Mouse (Mus musculus) MEL (cell line): ENCODE data around the gene Derl3. TPM values are rescaled to one million over a fixed set of nuclear protein-coding genes. Genes with fewer than 3 reads are reported as not detected.

Experiments
- DNase-seq: peaks from one replicate; pipeline ENCODE4 v3.0.0; 2011; ENCODE audit warnings: low read depth, low spot score
- H3K27ac ChIP-seq: 2 replicates; pipeline ENCODE4 v1.5.1; 2012; ENCODE audit warnings: low read depth, mild to moderate bottlenecking, control low read depth, low read length, moderate library complexity; ENCODE audit not compliant: control insufficient read depth
- H3K27me3 ChIP-seq, 2 experiments: fragments of 150-350 bp in 1 of 2; sonication (generic) in 1 of 2; 2 replicates each; pipeline ENCODE4 v1.6.1; 2012; ENCODE audit warnings: low read length in 2 of 2, mild to moderate bottlenecking in 2 of 2, improper control_type of control experiment in 1 of 2, moderate library complexity in 1 of 2; ENCODE audit not compliant: insufficient read depth in 2 of 2, control insufficient read depth in 1 of 2
- H3K36me3 ChIP-seq, 2 experiments: 2 replicates each; pipeline ENCODE4 v1.6.1; 2012 to 2014; ENCODE audit warnings: low read length in 2 of 2, improper control_type of control experiment in 1 of 2, inconsistent platforms in 1 of 2, mild to moderate bottlenecking in 1 of 2; ENCODE audit not compliant: insufficient read depth in 2 of 2, control insufficient read depth in 1 of 2
- H3K4me1 ChIP-seq, 2 experiments: fragments of 150-350 bp in 1 of 2; sonication (generic) in 1 of 2; 2 replicates each; pipeline ENCODE4 v1.6.1; 2012; ENCODE audit warnings: low read length in 2 of 2, improper control_type of control experiment in 1 of 2, mild to moderate bottlenecking in 1 of 2; ENCODE audit not compliant: insufficient read depth in 2 of 2, control insufficient read depth in 1 of 2
- H3K4me3 ChIP-seq, 2 experiments: fragments of 150-350 bp in 1 of 2; sonication (generic) in 1 of 2; 2 replicates each; pipeline ENCODE4 v1.5.1; 2012; ENCODE audit warnings: low read depth in 2 of 2, low read length in 2 of 2, mild to moderate bottlenecking in 2 of 2, moderate library complexity in 2 of 2, control low read depth in 1 of 2, improper control_type of control experiment in 1 of 2; ENCODE audit not compliant: control insufficient read depth in 1 of 2, insufficient read depth in 1 of 2
- H3K79me2 ChIP-seq: 2 replicates; pipeline ENCODE4 v1.6.1; 2012; ENCODE audit warnings: mild to moderate bottlenecking, low read length, moderate library complexity; ENCODE audit not compliant: control insufficient read depth, poor library complexity, insufficient read depth
- H3K9ac ChIP-seq: 2 replicates; pipeline ENCODE4 v1.6.1; 2012; ENCODE audit warnings: low read depth, mild to moderate bottlenecking, control low read depth, low read length, moderate library complexity; ENCODE audit not compliant: control insufficient read depth, poor library complexity, severe bottlenecking
- H3K9me3 ChIP-seq: fragments of 150-350 bp; sonication (generic); replicated peaks from 2 replicates; pipeline ENCODE4 v1.6.1; 2012; ENCODE audit warnings: mild to moderate bottlenecking, low read length, improper control_type of control experiment, moderate library complexity; ENCODE audit not compliant: insufficient read depth
- BHLHE40 ChIP-seq: IDR thresholded peaks from 2 replicates; pipeline ENCODE4 v1.6.1; 2012; ENCODE audit warnings: low read depth, mild to moderate bottlenecking, inconsistent platforms, low read length, improper control_type of control experiment, borderline replicate concordance
- CHD2 ChIP-seq: IDR thresholded peaks from 2 replicates; pipeline ENCODE4 v1.6.1; 2011; ENCODE audit warnings: low read length, improper control_type of control experiment
- E2F4 ChIP-seq: IDR thresholded peaks from 2 replicates; pipeline ENCODE4 v1.6.1; 2011; ENCODE audit warnings: low read depth, low read length, improper control_type of control experiment, borderline replicate concordance
- ELF1 ChIP-seq: IDR thresholded peaks from 2 replicates; pipeline ENCODE4 v1.6.1; 2014; ENCODE audit warnings: low read depth, mild to moderate bottlenecking, inconsistent platforms, low read length, improper control_type of control experiment, moderate library complexity
- EP300 ChIP-seq, 2 experiments: IDR thresholded peaks; 2 replicates each; pipeline ENCODE4 v1.6.1; 2011; ENCODE audit warnings: improper control_type of control experiment in 2 of 2, low read length in 2 of 2, low read depth in 1 of 2, mild to moderate bottlenecking in 1 of 2
- ETS1 ChIP-seq: IDR thresholded peaks from 2 replicates; pipeline ENCODE4 v1.6.1; 2012; ENCODE audit warnings: low read depth, mild to moderate bottlenecking, inconsistent platforms, low read length, improper control_type of control experiment, moderate library complexity
- GABPA ChIP-seq: IDR thresholded peaks from 2 replicates; pipeline ENCODE4 v1.6.1; 2012; ENCODE audit warnings: low read depth, mild to moderate bottlenecking, inconsistent platforms, low read length, improper control_type of control experiment, moderate library complexity
- GATA1 ChIP-seq: IDR thresholded peaks from 2 replicates; pipeline ENCODE4 v1.6.1; 2011; ENCODE audit warnings: low read depth, low read length, improper control_type of control experiment
- HCFC1 ChIP-seq: IDR thresholded peaks from 2 replicates; pipeline ENCODE4 v1.6.1; 2012; ENCODE audit warnings: low read depth, mild to moderate bottlenecking, inconsistent platforms, low read length, improper control_type of control experiment, moderate library complexity
- JUND ChIP-seq: IDR thresholded peaks from 2 replicates; pipeline ENCODE4 v1.6.1; 2011; ENCODE audit warnings: low read depth, mild to moderate bottlenecking, improper control_type of control experiment, low read length
- MAFK ChIP-seq: IDR thresholded peaks from 2 replicates; pipeline ENCODE4 v1.6.1; 2011; ENCODE audit warnings: low read depth, mild to moderate bottlenecking, low read length, improper control_type of control experiment, borderline replicate concordance
- MAX ChIP-seq: IDR thresholded peaks from 2 replicates; pipeline ENCODE4 v1.6.1; 2011; ENCODE audit warnings: low read length, improper control_type of control experiment
- MAZ ChIP-seq: IDR thresholded peaks from 2 replicates; pipeline ENCODE4 v1.6.1; 2012; ENCODE audit warnings: low read depth, mild to moderate bottlenecking, inconsistent platforms, low read length, improper control_type of control experiment
- NELFE ChIP-seq: IDR thresholded peaks from 2 replicates; pipeline ENCODE4 v1.6.1; 2011; ENCODE audit warnings: low read depth, low read length, improper control_type of control experiment
- NRF1 ChIP-seq: IDR thresholded peaks from 2 replicates; pipeline ENCODE4 v1.6.1; 2014; ENCODE audit warnings: low read depth, mild to moderate bottlenecking, inconsistent platforms, low read length, improper control_type of control experiment, moderate library complexity; ENCODE audit not compliant: poor library complexity, insufficient read depth, severe bottlenecking
- POLR2A ChIP-seq, 2 experiments: IDR thresholded peaks; 2 replicates each; pipeline ENCODE4 v1.6.1; 2011 to 2012; ENCODE audit warnings: low read length in 2 of 2, mild to moderate bottlenecking in 2 of 2, control low read depth in 1 of 2, improper control_type of control experiment in 1 of 2, low read depth in 1 of 2, moderate library complexity in 1 of 2; ENCODE audit not compliant: control insufficient read depth in 1 of 2, insufficient read depth in 1 of 2, poor library complexity in 1 of 2
- POLR2AphosphoS2 ChIP-seq: IDR thresholded peaks from 2 replicates; pipeline ENCODE4 v1.6.1; 2011; ENCODE audit warnings: low read length, improper control_type of control experiment
- POLR2AphosphoS5 ChIP-seq: IDR thresholded peaks from 2 replicates; pipeline ENCODE4 v1.6.1; 2012; ENCODE audit warnings: low read depth, borderline replicate concordance, mild to moderate bottlenecking, inconsistent platforms, low read length, moderate library complexity, mixed read lengths
- RAD21 ChIP-seq: IDR thresholded peaks from 2 replicates; pipeline ENCODE4 v1.6.1; 2011; ENCODE audit warnings: mild to moderate bottlenecking, low read depth, low read length, improper control_type of control experiment
- RCOR1 ChIP-seq: IDR thresholded peaks from 2 replicates; pipeline ENCODE4 v1.6.1; 2012; ENCODE audit warnings: low read depth, mild to moderate bottlenecking, inconsistent platforms, low read length, improper control_type of control experiment
- SIN3A ChIP-seq: IDR thresholded peaks from 2 replicates; pipeline ENCODE4 v1.6.1; 2012; ENCODE audit warnings: low read length, improper control_type of control experiment, inconsistent platforms
- SMC3 ChIP-seq: IDR thresholded peaks from 2 replicates; pipeline ENCODE4 v1.6.1; 2011; ENCODE audit warnings: low read depth, low read length, improper control_type of control experiment
- TAL1 ChIP-seq: IDR thresholded peaks from 2 replicates; pipeline ENCODE4 v1.6.1; 2012; ENCODE audit warnings: mild to moderate bottlenecking, inconsistent platforms, low read length, moderate library complexity, mixed read lengths
- UBTF ChIP-seq: IDR thresholded peaks from 2 replicates; pipeline ENCODE4 v1.6.1; 2012; ENCODE audit warnings: low read depth, mild to moderate bottlenecking, inconsistent platforms, low read length, improper control_type of control experiment, moderate library complexity, borderline replicate concordance; ENCODE audit not compliant: insufficient read depth
- USF2 ChIP-seq, 2 experiments: IDR thresholded peaks; 2 replicates each; pipeline ENCODE4 v1.6.1; 2011 to 2012; ENCODE audit warnings: improper control_type of control experiment in 2 of 2, low read length in 2 of 2, borderline replicate concordance in 1 of 2, inconsistent platforms in 1 of 2, low read depth in 1 of 2, mild to moderate bottlenecking in 1 of 2; ENCODE audit not compliant: insufficient read depth in 1 of 2
- ZKSCAN1 ChIP-seq: IDR thresholded peaks from 2 replicates; pipeline ENCODE4 v1.6.1; 2012; ENCODE audit warnings: low read depth, mild to moderate bottlenecking, inconsistent platforms, low read length, improper control_type of control experiment, moderate library complexity
- ZNF384 ChIP-seq: IDR thresholded peaks from 2 replicates; pipeline ENCODE4 v1.6.1; 2012; ENCODE audit warnings: low read depth, mild to moderate bottlenecking, inconsistent platforms, low read length, improper control_type of control experiment
- polyA plus RNA-seq, 2 experiments: library from polyadenylated mRNA; stranded (reverse) in 1 of 2; unstranded in 1 of 2; fragments of >175 nt in 1 of 2; fragments of >200 nt in 1 of 2; gene quantifications; 2 replicates each; pipeline versions ENCODE4 v1.2.1 to v1.2.4; 2012; ENCODE audit warnings: low replicate concordance in 2 of 2, low read depth in 1 of 2; ENCODE audit not compliant: insufficient read length in 2 of 2, insufficient read depth in 1 of 2, missing spikeins in 1 of 2
- total RNA-seq: library from RNA; depleted of rRNA; stranded (reverse); fragments of 300-350 nt; gene quantifications from 2 replicates; pipeline ENCODE4 v1.2.3, GENCODE M21; 2012

Gene Derl3
- total and polyA plus RNA-seq, 3 experiments = 0.69 to 1.5 TPM; not detected in 1

- Histone ChIP-seq H3K36me3 (peaks cover 0 to 2% of the 10 kb centered on the region in 2 experiments; a peak in 2 of 4 replicates), H3K27me3 (no peaks in the 10 kb centered on the region), H3K4me3 (no peak overlapping the region), H3K4me1 (no peaks in the 10 kb centered on the region), H3K9ac (no peak overlapping the region), H3K9me3 (no peaks in the 10 kb centered on the region), H3K27ac (no peak overlapping the region), H3K79me2 (no peaks in the 10 kb centered on the region)
- TF ChIP-seq RCOR1 (no peak), MAZ (no peak), NELFE (no peak), MAX (no peak), ELF1 (no peak), UBTF (no peak), ETS1 (no peak), GABPA (no peak), POLR2A (IDR thresholded peaks at IDR 0.05; ENCODE audit: control insufficient read depth in 1 of 2, insufficient read depth in 1 of 2, low read depth in 1 of 2, low read length in 2 of 2, poor library complexity in 1 of 2) (no peak), POLR2AphosphoS5 (no peak), HCFC1 (no peak), RAD21 (no peak), EP300 (IDR thresholded peaks at IDR 0.05; ENCODE audit: low read depth in 1 of 2, low read length in 2 of 2) (no peak), MAFK (no peak), TAL1 (no peak), USF2 (IDR thresholded peaks at IDR 0.05; ENCODE audit: borderline replicate concordance in 1 of 2, insufficient read depth in 1 of 2, low read depth in 1 of 2, low read length in 2 of 2) (no peak), BHLHE40 (no peak), ZNF384 (no peak), CHD2 (no peak), NRF1 (no peak)
- DNase-seq = no peak
These were observed 2.5 kb downstream of the Derl3 start for GRCm38 (mm10) chr10:75895730-75896129.

- no peaks in the 10 kb centered on the region for H3K9me3 ChIP-seq
- no peaks in the 10 kb centered on the region for H3K27me3 ChIP-seq
- no peak overlapping the region for H3K27ac ChIP-seq
- no peak for DNase-seq
- no peak overlapping the region for H3K4me3 ChIP-seq
- H3K9ac ChIP-seq = no peak overlapping the region
- TF ChIP-seq JUND (no peak), POLR2AphosphoS5 (no peak), MAZ (no peak), GATA1 (no peak), SMC3 (no peak), BHLHE40 (no peak), SIN3A (no peak), ZKSCAN1 (no peak), E2F4 (no peak), CHD2 (no peak), POLR2AphosphoS2 (no peak)
- no peaks in the 10 kb centered on the region for H3K4me1 ChIP-seq
- peaks cover 0 to 2% of the 10 kb centered on the region in 2 experiments; a peak in 2 of 4 replicates for H3K36me3 ChIP-seq
- H3K79me2 ChIP-seq = no peaks in the 10 kb centered on the region
These were observed 3.0 kb downstream of the Derl3 start for GRCm38 (mm10) chr10:75896208-75896607.
